19 mouse cellular contexts compared by ENCODE assay signal in genomic region chr11:47117896-47118295, GRCm38 (mm10).
DNase-seq lines count a peak whose midpoint lies in the region; ATAC-seq and TF ChIP-seq lines count a peak whose summit lies in the region.
"Had no signal": no experiment of that assay in that cellular context is flagged by ENCODE, and none has a peak within 500 bp of the region (broad histone marks: within the 10 kb centered on the region; RNA-seq: fewer than 3 reads in every experiment).

No protein-coding gene starts in this region.

- 22% methylated on average over 2 of the region's 2 CpGs for WGBS in forebrain, embryonic 14.5 days
- 16% methylated on average over 2 of the region's 2 CpGs for WGBS in forebrain, embryonic 15.5 days
- WGBS in kidney, embryonic 15.5 days: 27% methylated on average over 2 of the region's 2 CpGs
- WGBS in midbrain, embryonic 11.5 days: 30% methylated on average over 2 of the region's 2 CpGs
- WGBS in midbrain, postnatal 0 days: 26% methylated on average over 2 of the region's 2 CpGs
- WGBS in embryonic facial prominence, embryonic 14.5 days: 17% methylated on average over 2 of the region's 2 CpGs

- H3K4me3 ChIP-seq in forebrain, embryonic 14.5 days (ENCODE audit: low read depth, low read length): no peak overlapping the region
- no peak overlapping the region for H3K4me3 ChIP-seq in forebrain, embryonic 15.5 days
- no peak overlapping the region for H3K4me3 ChIP-seq in kidney, embryonic 15.5 days (replicated peaks)
- H3K4me3 ChIP-seq in midbrain, embryonic 11.5 days (ENCODE audit: low read depth, low read length): no peak overlapping the region
- no peak overlapping the region for H3K4me3 ChIP-seq in midbrain, postnatal 0 days (ENCODE audit: low read depth, low read length)
- H3K4me3 ChIP-seq in embryonic facial prominence, embryonic 14.5 days (ENCODE audit: low read depth, low read length): no peak overlapping the region
- H3K4me3 ChIP-seq: embryonic facial prominence, embryonic 12.5 days; gastrocnemius, adult 2 months; heart, embryonic 12.5 days had no signal

- H3K9ac ChIP-seq in forebrain, embryonic 14.5 days (ENCODE audit: low read length): no peak overlapping the region
- no peak overlapping the region for H3K9ac ChIP-seq in forebrain, embryonic 15.5 days (replicated peaks)
- H3K9ac ChIP-seq in kidney, embryonic 15.5 days: no peak overlapping the region
- no peak overlapping the region for H3K9ac ChIP-seq in midbrain, embryonic 11.5 days (ENCODE audit: low read length)
- no peak overlapping the region for H3K9ac ChIP-seq in midbrain, postnatal 0 days (replicated peaks; ENCODE audit: low read length, poor library complexity, severe bottlenecking)
- H3K9ac ChIP-seq in embryonic facial prominence, embryonic 14.5 days (ENCODE audit: low read depth, low read length): no peak overlapping the region
- H3K9ac ChIP-seq: embryonic facial prominence, embryonic 12.5 days; heart, embryonic 12.5 days; hindbrain, embryonic 14.5 days had no signal

- no peaks in the 10 kb centered on the region for H3K27me3 ChIP-seq in forebrain, embryonic 14.5 days (replicated peaks; ENCODE audit: control insufficient read depth, insufficient read depth, low read length)
- H3K27me3 ChIP-seq in forebrain, embryonic 15.5 days: no peaks in the 10 kb centered on the region
- no peaks in the 10 kb centered on the region for H3K27me3 ChIP-seq in kidney, embryonic 15.5 days
- H3K27me3 ChIP-seq in midbrain, embryonic 11.5 days (ENCODE audit: control insufficient read depth, insufficient read depth, low read length): no peaks in the 10 kb centered on the region
- H3K27me3 ChIP-seq in midbrain, postnatal 0 days (ENCODE audit: insufficient read depth, low read length): no peaks in the 10 kb centered on the region
- H3K27me3 ChIP-seq in embryonic facial prominence, embryonic 14.5 days (replicated peaks; ENCODE audit: control insufficient read depth, insufficient read depth, low read length): no peaks in the 10 kb centered on the region
- H3K27me3 ChIP-seq: embryonic facial prominence, embryonic 12.5 days; heart, embryonic 12.5 days had no signal

- no peaks in the 10 kb centered on the region for H3K9me3 ChIP-seq in forebrain, embryonic 14.5 days (replicated peaks; ENCODE audit: control insufficient read depth, low read length)
- no peaks in the 10 kb centered on the region for H3K9me3 ChIP-seq in forebrain, embryonic 15.5 days
- H3K9me3 ChIP-seq in kidney, embryonic 15.5 days (replicated peaks): no peaks in the 10 kb centered on the region
- no peaks in the 10 kb centered on the region for H3K9me3 ChIP-seq in midbrain, embryonic 11.5 days (ENCODE audit: control insufficient read depth, low read length)
- H3K9me3 ChIP-seq in midbrain, postnatal 0 days (ENCODE audit: low read length): no peaks in the 10 kb centered on the region
- H3K9me3 ChIP-seq in embryonic facial prominence, embryonic 14.5 days (ENCODE audit: control insufficient read depth, low read length): no peaks in the 10 kb centered on the region
- H3K9me3 ChIP-seq: embryonic facial prominence, embryonic 12.5 days; heart, embryonic 12.5 days had no signal

- DNase-seq in forebrain, embryonic 14.5 days (ENCODE audit: low spot score): peak; percentile 16
- no peak for DNase-seq in kidney, postnatal 14 days
- peak; percentile 76 for DNase-seq in midbrain, embryonic 11.5 days (ENCODE audit: low spot score, missing footprints)
- DNase-seq in midbrain, postnatal 0 days (ENCODE audit: low spot score): no peak
- peak; percentile 13 for DNase-seq in embryonic facial prominence, embryonic 14.5 days (ENCODE audit: low spot score)
- DNase-seq in heart, postnatal 4 days: no peak
- DNase-seq: adrenal gland, adult 2 months; adrenal gland, postnatal 36 days; cerebellum, adult 11 months; cerebellum, adult 8-10 months; cerebellum, postnatal 14 days; gastrocnemius, adult 2 months; gastrocnemius, postnatal 25 days had no signal

- H3K4me1 ChIP-seq in forebrain, embryonic 14.5 days (ENCODE audit: control insufficient read depth, insufficient read depth, low read length): no peaks in the 10 kb centered on the region
- H3K4me1 ChIP-seq in forebrain, embryonic 15.5 days: no peaks in the 10 kb centered on the region
- peaks cover 4% of the 10 kb centered on the region for H3K4me1 ChIP-seq in kidney, embryonic 15.5 days
- no peaks in the 10 kb centered on the region for H3K4me1 ChIP-seq in midbrain, embryonic 11.5 days (ENCODE audit: control insufficient read depth, insufficient read depth, low read length)
- H3K4me1 ChIP-seq in midbrain, postnatal 0 days (ENCODE audit: insufficient read depth, low read length): no peaks in the 10 kb centered on the region
- 0 out of 2 replicates have a peak, but pooled peaks cover 5% of the 10 kb centered on the region for H3K4me1 ChIP-seq in embryonic facial prominence, embryonic 14.5 days (ENCODE audit: control insufficient read depth, insufficient read depth, low read length)

- no peak overlapping the region for H3K4me2 ChIP-seq in forebrain, embryonic 14.5 days (ENCODE audit: low read length)
- no peak overlapping the region for H3K4me2 ChIP-seq in forebrain, embryonic 15.5 days (replicated peaks)
- no peak overlapping the region for H3K4me2 ChIP-seq in kidney, embryonic 15.5 days
- H3K4me2 ChIP-seq in midbrain, embryonic 11.5 days: no peak overlapping the region
- no peak overlapping the region for H3K4me2 ChIP-seq in midbrain, postnatal 0 days (ENCODE audit: low read depth, low read length, poor library complexity, severe bottlenecking)
- H3K4me2 ChIP-seq in embryonic facial prominence, embryonic 14.5 days (ENCODE audit: low read depth, low read length): no peak overlapping the region
- H3K4me2 ChIP-seq: embryonic facial prominence, embryonic 12.5 days; heart, embryonic 12.5 days; hindbrain, embryonic 14.5 days had no signal

- ATAC-seq in forebrain, embryonic 14.5 days: no peak
- no peak for ATAC-seq in forebrain, embryonic 15.5 days (replicated peaks)
- ATAC-seq in kidney, embryonic 15.5 days (replicated peaks; ENCODE audit: low FRiP score): peak; percentile 47
- no peak for ATAC-seq in midbrain, embryonic 11.5 days (ENCODE audit: low FRiP score)
- no peak for ATAC-seq in midbrain, postnatal 0 days (ENCODE audit: low FRiP score)
- peak; percentile 63; the same call in 1 of the 2 replicates for ATAC-seq in embryonic facial prominence, embryonic 14.5 days (ENCODE audit: low read depth)
- ATAC-seq: intestine, embryonic 16.5 days had no signal

- H3K27ac ChIP-seq in forebrain, embryonic 14.5 days (ENCODE audit: low read depth, low read length): no peak overlapping the region
- H3K27ac ChIP-seq in forebrain, embryonic 15.5 days (replicated peaks): no peak overlapping the region
- peak overlapping the region; percentile 19 for H3K27ac ChIP-seq in kidney, embryonic 15.5 days
- no peak overlapping the region for H3K27ac ChIP-seq in midbrain, embryonic 11.5 days (ENCODE audit: low read depth, low read length)
- H3K27ac ChIP-seq in midbrain, postnatal 0 days (ENCODE audit: low read depth, low read length): no peak overlapping the region
- H3K27ac ChIP-seq in embryonic facial prominence, embryonic 14.5 days (replicated peaks; ENCODE audit: low read depth, low read length): no peak overlapping the region
- H3K27ac ChIP-seq: embryonic facial prominence, embryonic 12.5 days; gastrocnemius, adult 2 months; hindbrain, embryonic 14.5 days had no signal

- no peak for TF ChIP-seq CTCF in midbrain, postnatal 0 days (IDR thresholded peaks at IDR 0.05)

- H3K36me3 ChIP-seq in forebrain, embryonic 14.5 days (ENCODE audit: control insufficient read depth, insufficient read depth, low read length): no peaks in the 10 kb centered on the region
- H3K36me3 ChIP-seq in forebrain, embryonic 15.5 days: no peaks in the 10 kb centered on the region
- H3K36me3 ChIP-seq in kidney, embryonic 15.5 days: no peaks in the 10 kb centered on the region
- H3K36me3 ChIP-seq in midbrain, embryonic 11.5 days (ENCODE audit: control insufficient read depth, insufficient read depth, low read length): no peaks in the 10 kb centered on the region
- no peaks in the 10 kb centered on the region for H3K36me3 ChIP-seq in midbrain, postnatal 0 days (ENCODE audit: insufficient read depth, low read length)
- no peaks in the 10 kb centered on the region for H3K36me3 ChIP-seq in embryonic facial prominence, embryonic 14.5 days (ENCODE audit: control insufficient read depth, insufficient read depth, low read length)
- H3K36me3 ChIP-seq: embryonic facial prominence, embryonic 12.5 days; heart, embryonic 12.5 days had no signal

Comparison
In these comparisons a context has a peak if more than half of its experiments do, and no peak if none do; other contexts are left out.
1. DNase-seq: peak in forebrain, embryonic 14.5 days (single experiment), midbrain, embryonic 11.5 days (single experiment) and embryonic facial prominence, embryonic 14.5 days (single experiment); none in kidney, postnatal 14 days (single experiment), midbrain, postnatal 0 days (single experiment) and heart, postnatal 4 days (single experiment).
2. ATAC-seq: peak in kidney, embryonic 15.5 days (single experiment) and embryonic facial prominence, embryonic 14.5 days (single experiment); none in forebrain, embryonic 14.5 days (single experiment), forebrain, embryonic 15.5 days (single experiment), midbrain, embryonic 11.5 days (single experiment) and midbrain, postnatal 0 days (single experiment).